Mouse (Mus musculus) small intestine, adult 2 months (tissue): ENCODE data around the gene Nxf7. TPM values are rescaled to one million over a fixed set of nuclear protein-coding genes. Genes with fewer than 3 reads are reported as not detected.
A peak's percentile ranks its signal among the peaks of the same experiment; 100 is the strongest.
"Not testable (repeated sequence)": the region's sequence is repeated elsewhere in the genome, so short reads cannot be mapped to it uniquely, and the experiment has no call there.

ENCODE experiments used
- H3K27ac ChIP-seq: fragments of 200-500 bp; 2 replicates; pipeline ENCODE4 v1.5.1; 2012; ENCODE audit warnings: low read depth, low read length, control low read depth, inconsistent platforms; ENCODE audit not compliant: insufficient read depth
- H3K27me3 ChIP-seq: fragments of 200-500 bp; 2 replicates; pipeline ENCODE4 v1.6.1; 2012; ENCODE audit warnings: mild to moderate bottlenecking, moderate library complexity, low read length, inconsistent platforms; ENCODE audit not compliant: control insufficient read depth, insufficient read depth
- H3K36me3 ChIP-seq: fragments of 200-500 bp; 2 replicates; pipeline ENCODE4 v1.6.1; 2012; ENCODE audit warnings: mild to moderate bottlenecking, low read length, control low read depth, inconsistent platforms; ENCODE audit not compliant: control insufficient read depth, insufficient read depth
- H3K4me1 ChIP-seq: fragments of 200-500 bp; 2 replicates; pipeline ENCODE4 v1.6.1; 2012; ENCODE audit warnings: low read length, inconsistent platforms, mixed read lengths; ENCODE audit not compliant: control insufficient read depth, insufficient read depth, insufficient read length
- H3K4me3 ChIP-seq: fragments of 200-500 bp; 2 replicates; pipeline ENCODE4 v1.5.1; 2012; ENCODE audit warnings: low read depth, mild to moderate bottlenecking, control low read depth, inconsistent platforms, low read length, moderate library complexity
- CTCF ChIP-seq: fragments of 200-500 bp; IDR thresholded peaks from 2 replicates; pipeline ENCODE4 v1.5.1; 2012; ENCODE audit warnings: low read depth, mild to moderate bottlenecking, control low read depth, inconsistent platforms, low read length, moderate library complexity, mixed read lengths; ENCODE audit not compliant: insufficient replicate concordance, insufficient read length; ENCODE audit errors: extremely low read depth
- POLR2A ChIP-seq: fragments of 200-500 bp; IDR thresholded peaks from 2 replicates; pipeline ENCODE4 v1.6.1; 2012; ENCODE audit warnings: low read depth, mild to moderate bottlenecking, control low read depth, inconsistent platforms, low read length, moderate library complexity
- WGBS: fragments of 180-500 bp; shearing (Covaris S2); methylation state at CpG from one replicate; pipeline ENCODE4 v1.1.7; 2018; 5-methylcytosine and 5-hydroxymethylcytosine counted together
- polyA plus RNA-seq: library from polyadenylated mRNA; depleted of rRNA; stranded (reverse); fragments of >200 nt; gene quantifications from 2 replicates; pipeline ENCODE4 v1.2.3, GENCODE M21; 2012; rRNA removed

Gene Nxf7
- polyA plus RNA-seq, 1 experiment, result 0.25 TPM

- H3K4me1 ChIP-seq, H3K36me3 ChIP-seq, H3K27me3 ChIP-seq, H3K27ac ChIP-seq, H3K4me3 ChIP-seq: not testable (repeated sequence)
- TF ChIP-seq CTCF, result peak; percentile 47; the same call in 1 of the 2 replicates
- 22% methylated on average over 2 of the region's 2 CpGs for WGBS
These were observed 29.1 kb downstream of the Nxf7 start for GRCm38 (mm10) chrX:135569467-135569866.

GRCm38 (mm10) chrX:135564934-135565333 lies 33.6 kb downstream of the Nxf7 start:
- H3K27ac ChIP-seq, H3K4me3 ChIP-seq, H3K4me1 ChIP-seq, H3K27me3 ChIP-seq, H3K36me3 ChIP-seq: not testable (repeated sequence)
- 46% methylated on average over 4 of the region's 4 CpGs for WGBS

GRCm38 (mm10) chrX:135562841-135563240 lies 35.7 kb downstream of the Nxf7 start:
- Histone ChIP-seq H3K36me3 (no peaks in the 10 kb centered on the region), H3K27me3 (no peaks in the 10 kb centered on the region), H3K27ac (no peak overlapping the region), H3K4me3 (no peak overlapping the region), H3K4me1 (no peaks in the 10 kb centered on the region)
- TF ChIP-seq POLR2A, result no peak
- TF ChIP-seq CTCF, result no peak
- WGBS, result 26% methylated on average over 2 of the region's 2 CpGs

- H3K27ac ChIP-seq, H3K36me3 ChIP-seq, H3K27me3 ChIP-seq, H3K4me3 ChIP-seq, H3K4me1 ChIP-seq: not testable (repeated sequence)
- 31% methylated on average over 2 of the region's 2 CpGs for WGBS
These were observed 36.9 kb downstream of the Nxf7 start for GRCm38 (mm10) chrX:135561693-135562092.

GRCm38 (mm10) chrX:135560933-135561332 lies 37.6 kb downstream of the Nxf7 start:
- WGBS, result 17% methylated on average over 4 of the region's 4 CpGs
- not testable (repeated sequence) for H3K4me3 ChIP-seq, H3K36me3 ChIP-seq, H3K27ac ChIP-seq, H3K4me1 ChIP-seq, H3K27me3 ChIP-seq

GRCm38 (mm10) chrX:135559665-135560064 lies 38.9 kb downstream of the Nxf7 start:
- not testable (repeated sequence) for H3K4me3 ChIP-seq, H3K27me3 ChIP-seq, H3K36me3 ChIP-seq, H3K27ac ChIP-seq, H3K4me1 ChIP-seq
- WGBS, result 14% methylated on average over 8 of the region's 8 CpGs

Other genes starting within 250 kb of the Nxf7 start
- not detected in 2 replicates for gene Gm5128, start 225.5 kb downstream of the Nxf7 start, polyA plus RNA-seq
- gene Gm7903, start 164.9 kb downstream of the Nxf7 start, polyA plus RNA-seq, result not detected in 2 replicates
- not detected in 2 replicates for gene AV320801, start 104.2 kb downstream of the Nxf7 start, polyA plus RNA-seq
- not detected in 2 replicates for gene Prame, start 28.9 kb upstream of the Nxf7 start, polyA plus RNA-seq
- gene Tcp11x2, start 95.0 kb upstream of the Nxf7 start, polyA plus RNA-seq, result not detected in 2 replicates
- not detected in 2 replicates for gene Tmsb15a, start 126.5 kb upstream of the Nxf7 start, polyA plus RNA-seq
- gene Armcx5, start 144.0 kb upstream of the Nxf7 start, polyA plus RNA-seq, result 0.13 TPM in 1 of 2 replicates, not detected in the other
- 1.4 and 2.6 TPM in 2 replicates for gene Gprasp1, start 144.0 kb upstream of the Nxf7 start, polyA plus RNA-seq
- 0.13 and 0.52 TPM in 2 replicates for gene Bhlhb9, start 198.8 kb upstream of the Nxf7 start, polyA plus RNA-seq
- gene Gprasp2, start 240.3 kb upstream of the Nxf7 start, polyA plus RNA-seq, result 0.58 and 1.1 TPM in 2 replicates